Mouse (Mus musculus) kidney, adult 2 months (tissue): Measurements from ENCODE around the gene Gm2a. TPM values are rescaled to one million over a fixed set of nuclear protein-coding genes. Genes with fewer than 3 reads are reported as not detected.

Experiments used
- DNase-seq: peaks from one replicate; pipeline ENCODE4 v3.0.0; 2021
- H3K27ac ChIP-seq: fragments of 200-500 bp; 2 replicates; pipeline ENCODE4 v1.5.1; 2012; ENCODE audit warnings: low read depth, low read length, control low read depth, inconsistent platforms; ENCODE audit not compliant: insufficient read depth
- H3K27me3 ChIP-seq: fragments of 200-500 bp; replicated peaks from 2 replicates; pipeline ENCODE4 v1.6.1; 2012; ENCODE audit warnings: mild to moderate bottlenecking, moderate library complexity, low read length, inconsistent platforms; ENCODE audit not compliant: control insufficient read depth, insufficient read depth
- H3K36me3 ChIP-seq: fragments of 200-500 bp; 2 replicates; pipeline ENCODE4 v1.6.1; 2012; ENCODE audit warnings: mild to moderate bottlenecking, moderate library complexity, low read length, inconsistent platforms; ENCODE audit not compliant: control insufficient read depth, insufficient read depth
- H3K4me1 ChIP-seq: fragments of 200-500 bp; 2 replicates; pipeline ENCODE4 v1.6.1; 2011; ENCODE audit warnings: low read length; ENCODE audit not compliant: control insufficient read depth, insufficient read depth
- H3K4me3 ChIP-seq: fragments of 200-500 bp; 2 replicates; pipeline ENCODE4 v1.5.1; 2011; ENCODE audit warnings: mild to moderate bottlenecking, low read depth, low read length, control low read depth; ENCODE audit not compliant: insufficient read depth
- CTCF ChIP-seq: fragments of 200-500 bp; conservative IDR thresholded peaks from 2 replicates; pipeline ENCODE4 v1.5.1; 2011; ENCODE audit warnings: low read depth, mild to moderate bottlenecking, control low read depth, low read length, moderate library complexity, mixed read lengths; ENCODE audit not compliant: insufficient read depth, insufficient read length
- POLR2A ChIP-seq: fragments of 200-500 bp; IDR thresholded peaks from one replicate; pipeline ENCODE4 v1.6.1; 2011; ENCODE audit warnings: low read depth, low read length, control low read depth
- WGBS: fragments of 180-500 bp; shearing (Covaris S2); methylation state at CpG from one replicate; pipeline ENCODE4 v1.1.7; 2018; 5-methylcytosine and 5-hydroxymethylcytosine counted together
- polyA plus RNA-seq: library from polyadenylated mRNA; depleted of rRNA; stranded (reverse); fragments of >200 nt; gene quantifications from 2 replicates; pipeline ENCODE4 v1.2.3, GENCODE M21; 2012

The Gm2a gene
- polyA plus RNA-seq, 1 experiment = 216 TPM

DNA sequence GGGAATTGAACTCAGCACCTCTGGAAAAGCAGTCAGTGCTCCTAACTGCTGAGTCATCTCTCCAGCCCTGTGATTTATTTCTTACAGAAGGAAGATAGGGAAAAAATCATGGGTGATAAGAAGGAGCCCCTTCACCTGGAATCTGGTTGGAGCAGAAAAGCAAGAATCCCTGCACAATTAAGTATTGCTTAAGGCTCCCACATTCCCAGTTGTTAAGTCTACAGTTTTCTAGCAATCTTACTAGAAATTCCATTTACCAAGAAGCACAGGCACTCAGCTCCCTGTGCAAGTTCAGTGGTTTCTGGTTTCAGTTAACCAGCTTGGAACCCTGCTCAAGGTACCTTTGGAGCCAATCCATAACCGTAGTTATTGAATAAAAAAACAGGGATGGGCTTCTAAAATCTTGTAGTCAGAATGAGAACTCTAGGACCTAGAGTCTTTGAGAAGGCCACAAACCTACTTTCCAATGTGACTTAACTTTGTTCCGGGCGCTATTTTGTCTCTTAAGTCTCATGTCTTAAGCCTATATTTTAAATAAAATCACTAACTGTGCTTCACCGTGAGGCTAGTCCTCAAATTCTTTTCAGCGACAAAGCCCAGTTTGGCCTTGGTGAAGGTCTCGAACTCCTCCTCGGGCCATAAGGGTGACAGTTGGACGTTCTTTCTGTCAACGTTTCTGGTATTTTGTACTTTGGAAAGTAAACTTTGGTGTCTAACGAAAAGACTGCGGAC is 1.0 kb upstream of the Gm2a start:
- DNase-seq = peak; percentile 83
- H3K4me3 ChIP-seq = peak overlapping the region; percentile 38; the same call in 1 of the 2 replicates
- no peaks in the 10 kb centered on the region for H3K27me3 ChIP-seq
- peak overlapping the region; percentile 73 for H3K27ac ChIP-seq
- WGBS = 17% methylated on average over 11 of the region's 11 CpGs
- TF ChIP-seq CTCF (no peak), POLR2A (no peak)
- no peaks in the 10 kb centered on the region for H3K36me3 ChIP-seq
- H3K4me1 ChIP-seq = peaks cover 8% of the 10 kb centered on the region; the same call in 1 of the 2 replicates

DNA sequence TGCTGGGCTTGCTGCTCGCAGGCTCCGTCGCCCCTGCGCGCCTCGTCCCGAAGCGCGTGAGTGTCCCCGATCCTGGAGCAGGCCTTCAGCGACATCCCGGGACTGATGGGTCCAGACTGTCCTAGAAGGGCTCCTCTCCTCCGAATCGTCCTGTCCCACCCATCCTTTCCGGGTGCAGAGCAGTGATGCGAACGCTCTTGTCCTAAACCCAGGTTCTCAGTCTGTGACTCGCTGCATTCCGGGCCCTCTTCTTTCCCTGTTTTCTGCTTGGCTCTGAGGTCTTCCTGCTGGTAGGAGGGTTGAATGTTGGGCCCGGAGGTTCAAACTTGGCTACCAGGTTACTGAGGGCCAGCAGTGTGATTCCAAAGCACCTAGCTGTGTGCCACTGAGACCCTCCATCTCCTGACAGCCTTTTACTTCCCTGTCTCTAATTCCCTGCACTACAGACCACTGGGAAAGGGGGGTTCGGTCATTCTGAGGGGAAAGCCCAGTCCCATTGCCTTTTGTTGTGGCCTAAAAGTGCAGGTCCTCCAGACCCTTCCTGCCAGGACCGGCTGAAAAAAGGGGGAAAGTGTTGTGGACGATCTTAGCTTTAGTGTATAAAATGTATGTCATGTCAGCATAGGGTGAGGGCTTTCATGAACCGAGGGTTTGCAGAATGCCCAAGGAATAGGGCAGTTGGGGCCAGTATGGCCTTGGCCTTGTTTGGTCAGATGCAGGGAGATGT is 437 bp downstream of the Gm2a start:
- DNase-seq = no peak
- Histone ChIP-seq H3K4me1 (peaks cover 13% of the 10 kb centered on the region; the same call in 1 of the 2 replicates), H3K27me3 (no peaks in the 10 kb centered on the region), H3K36me3 (no peaks in the 10 kb centered on the region), H3K27ac (peak overlapping the region; percentile 57), H3K4me3 (peak overlapping the region; percentile 67)
- WGBS = 10% methylated on average over 24 of the region's 24 CpGs
- TF ChIP-seq CTCF (no peak), POLR2A (no peak)

DNA sequence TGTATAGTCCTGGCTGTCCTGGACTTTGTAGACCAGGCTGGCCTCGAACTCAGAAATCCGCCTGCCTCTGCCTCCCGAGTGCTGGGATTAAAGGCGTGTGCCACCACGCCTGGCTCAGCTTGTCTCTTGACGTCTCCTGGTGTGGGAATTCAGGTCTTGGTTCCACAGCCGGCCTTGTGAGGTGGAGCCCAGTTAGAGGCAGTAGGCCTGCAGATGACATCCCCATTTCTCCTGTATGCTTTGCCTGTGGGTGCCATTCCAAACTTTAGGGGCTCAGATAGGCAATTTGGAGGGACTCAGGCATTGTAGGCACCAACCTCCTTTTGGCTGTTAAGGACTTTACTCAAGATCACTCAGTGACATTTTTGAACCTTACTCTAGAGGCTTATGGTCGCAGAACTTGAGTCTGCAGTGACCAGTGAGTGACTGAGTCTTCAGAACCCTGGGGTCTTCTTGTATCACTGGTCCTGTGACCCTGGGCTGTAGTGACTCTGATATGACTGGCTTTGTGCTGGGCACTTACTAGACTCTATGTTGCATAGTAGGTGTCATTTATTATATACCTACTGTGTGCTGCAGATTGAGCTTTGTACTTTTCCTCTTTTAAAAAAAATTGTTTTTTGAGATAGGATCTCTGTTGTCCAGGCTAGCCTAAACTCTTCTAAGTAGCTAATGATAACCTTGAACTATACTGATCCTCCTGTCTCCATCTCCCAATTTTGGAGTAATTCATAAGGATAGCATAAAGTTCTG is 1.3 kb downstream of the Gm2a start:
- DNase-seq = no peak
- Histone ChIP-seq H3K4me3 (peak overlapping the region; percentile 23; the same call in 1 of the 2 replicates), H3K27me3 (no peaks in the 10 kb centered on the region), H3K36me3 (no peaks in the 10 kb centered on the region), H3K27ac (no peak overlapping the region), H3K4me1 (peaks cover 17% of the 10 kb centered on the region; the same call in 1 of the 2 replicates)
- no peak for TF ChIP-seq POLR2A
- no peak for TF ChIP-seq CTCF
- WGBS = 81% methylated on average over 8 of the region's 8 CpGs

DNA sequence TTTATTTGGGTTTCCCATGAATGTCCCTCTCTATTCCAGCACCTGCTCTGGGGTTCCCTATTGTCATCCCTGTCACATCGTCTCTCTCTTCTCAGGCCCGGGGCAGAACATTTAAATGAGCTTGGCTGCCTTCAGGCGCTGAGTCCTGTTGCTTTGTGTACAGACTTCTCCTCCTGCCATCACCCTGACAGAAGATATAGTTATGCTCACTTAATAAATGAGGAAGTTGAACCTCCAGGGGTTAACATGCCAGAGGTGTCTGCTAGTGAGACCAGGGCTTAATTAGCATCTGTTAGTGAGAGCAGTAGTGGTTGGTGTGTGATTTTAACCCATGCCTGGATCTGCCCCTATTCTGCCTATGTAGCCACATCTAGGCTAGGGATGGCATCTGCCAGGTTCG is 2.0 kb downstream of the Gm2a start:
- Histone ChIP-seq H3K27me3 (no peaks in the 10 kb centered on the region), H3K4me1 (peaks cover 17% of the 10 kb centered on the region; the same call in 1 of the 2 replicates), H3K4me3 (no peak overlapping the region), H3K27ac (no peak overlapping the region), H3K36me3 (no peaks in the 10 kb centered on the region)
- no peak for TF ChIP-seq POLR2A
- TF ChIP-seq CTCF = no peak
- WGBS = 52% methylated on average over 4 of the region's 4 CpGs
- no peak for DNase-seq

DNA sequence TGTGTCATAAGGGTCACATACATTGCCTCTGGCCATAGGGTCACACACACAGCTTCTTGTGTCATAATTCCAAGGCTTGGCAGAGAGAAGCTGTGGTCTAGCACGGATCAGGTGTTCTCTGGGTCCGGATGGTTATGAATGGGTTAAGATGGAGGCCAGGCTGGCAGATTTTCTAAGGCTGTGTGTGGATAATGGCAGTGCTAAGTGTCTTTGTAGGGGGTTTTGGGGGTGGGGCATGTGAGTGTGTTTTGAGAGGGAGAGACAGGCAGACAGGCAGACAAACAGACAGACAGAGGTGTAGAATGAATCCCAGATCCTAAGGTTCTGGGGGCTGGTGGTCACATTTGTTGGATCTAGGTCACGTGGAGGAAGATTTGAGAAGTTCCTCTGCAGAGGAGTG is 4.1 kb downstream of the Gm2a start:
- WGBS = 92% methylated on average over 3 of the region's 3 CpGs
- DNase-seq = no peak
- no peak overlapping the region for H3K27ac ChIP-seq
- no peaks in the 10 kb centered on the region for H3K27me3 ChIP-seq
- no peaks in the 10 kb centered on the region for H3K36me3 ChIP-seq
- H3K4me3 ChIP-seq = no peak overlapping the region
- no peak for TF ChIP-seq CTCF
- no peak for TF ChIP-seq POLR2A
- H3K4me1 ChIP-seq = peaks cover 17% of the 10 kb centered on the region; the same call in 1 of the 2 replicates

DNA sequence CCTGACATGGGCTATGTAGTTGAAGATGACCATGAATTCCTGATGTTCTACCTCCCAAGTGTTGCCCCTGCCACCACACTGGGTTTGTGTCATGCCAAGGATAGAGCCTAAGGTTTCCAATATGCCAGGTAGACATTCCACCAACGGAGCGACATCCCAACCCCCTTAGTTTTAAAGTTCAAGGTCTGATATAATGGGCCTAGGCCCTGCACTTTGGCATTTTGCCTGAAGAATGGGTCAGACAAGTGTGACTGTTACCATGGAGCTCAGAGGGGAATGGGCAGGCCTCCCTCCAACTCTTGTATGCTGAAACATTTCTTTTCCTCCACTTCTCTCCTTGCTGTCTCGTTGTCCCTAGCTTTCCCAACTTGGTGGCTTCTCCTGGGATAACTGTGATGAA is 5.3 kb downstream of the Gm2a start:
- 30% methylated on average over 3 of the region's 3 CpGs for WGBS
- Histone ChIP-seq H3K4me1 (peaks cover 17% of the 10 kb centered on the region; the same call in 1 of the 2 replicates), H3K27me3 (no peaks in the 10 kb centered on the region), H3K36me3 (no peaks in the 10 kb centered on the region), H3K27ac (peak overlapping the region; percentile 66), H3K4me3 (peak overlapping the region; percentile 20; the same call in 1 of the 2 replicates)
- TF ChIP-seq POLR2A = no peak
- TF ChIP-seq CTCF = no peak
- peak; percentile 92 for DNase-seq
